Mouse (Mus musculus) stomach, embryonic 15.5 days (tissue): ENCODE measurements at regions not wholly inside any gene's neighbourhood (a gene's known extent, or its start where the extent isn't known, plus 50 kb on each side); places are given as distances from the start of the nearest gene placed in this dataset.
"Not testable (repeated sequence)": the region's sequence is repeated elsewhere in the genome, so short reads cannot be mapped to it uniquely, and the experiment has no call there.

Experiments
- ATAC-seq: fragments of 200-750 bp; cut with Nextera tagmentation; 2 replicates; pipeline ENCODE4 v1.8.0; 2017; ENCODE audit warnings: low read depth, moderate number of reproducible peaks, moderate TSS enrichment; ENCODE audit not compliant: insufficient read depth, low FRiP score
- H3K27ac ChIP-seq: fragments of 300-500 bp; sonication (generic); 2 replicates; pipeline ENCODE4 v1.5.1; 2015; ENCODE audit warnings: mild to moderate bottlenecking, inconsistent platforms
- H3K27me3 ChIP-seq: fragments of 300-500 bp; sonication (generic); replicated peaks from 2 replicates; pipeline ENCODE4 v1.6.1; 2015; ENCODE audit warnings: inconsistent platforms
- H3K36me3 ChIP-seq: fragments of 300-500 bp; sonication (generic); 2 replicates; pipeline ENCODE4 v1.6.1; 2015; ENCODE audit warnings: inconsistent platforms
- H3K4me1 ChIP-seq: fragments of 300-500 bp; sonication (generic); 2 replicates; pipeline ENCODE4 v1.6.1; 2015; ENCODE audit warnings: inconsistent platforms
- H3K4me2 ChIP-seq: fragments of 300-500 bp; sonication (generic); 2 replicates; pipeline ENCODE4 v1.6.1; 2015; ENCODE audit warnings: mild to moderate bottlenecking, inconsistent platforms
- H3K4me3 ChIP-seq: fragments of 300-500 bp; sonication (generic); replicated peaks from 2 replicates; pipeline ENCODE4 v1.5.1; 2015; ENCODE audit warnings: inconsistent platforms
- H3K9ac ChIP-seq: fragments of 300-500 bp; sonication (generic); 2 replicates; pipeline ENCODE4 v1.6.1; 2015; ENCODE audit warnings: inconsistent platforms
- H3K9me3 ChIP-seq: fragments of 300-500 bp; sonication (generic); 2 replicates; pipeline ENCODE4 v1.6.1; 2016; ENCODE audit warnings: inconsistent platforms
- WGBS: fragments of 180-500 bp; shearing (Covaris S2); methylation state at CpG from one replicate; pipeline ENCODE4 v1.1.7; 2015; 5-methylcytosine and 5-hydroxymethylcytosine counted together

GRCm38 (mm10) chr12:46636888-46637287 is 181.8 kb downstream of the Nova1 start:
- H3K4me1 ChIP-seq: no peaks in the 10 kb centered on the region
- H3K27ac ChIP-seq: no peak overlapping the region
- no peaks in the 10 kb centered on the region for H3K36me3 ChIP-seq
- ATAC-seq: no peak
- H3K9me3 ChIP-seq: no peaks in the 10 kb centered on the region
- no peak overlapping the region for H3K4me3 ChIP-seq
- no peak overlapping the region for H3K4me2 ChIP-seq
- H3K27me3 ChIP-seq: no peaks in the 10 kb centered on the region
- no peak overlapping the region for H3K9ac ChIP-seq

GRCm38 (mm10) chr12:46635125-46635772 is 183.5 kb downstream of the Nova1 start:
- no peaks in the 10 kb centered on the region for H3K36me3 ChIP-seq
- H3K4me2 ChIP-seq: no peak overlapping the region
- no peak overlapping the region for H3K4me3 ChIP-seq
- ATAC-seq: no peak
- H3K4me1 ChIP-seq: no peaks in the 10 kb centered on the region
- 21% methylated on average over 6 of the region's 6 CpGs for WGBS
- no peaks in the 10 kb centered on the region for H3K27me3 ChIP-seq
- no peak overlapping the region for H3K9ac ChIP-seq
- no peaks in the 10 kb centered on the region for H3K9me3 ChIP-seq
- H3K27ac ChIP-seq: no peak overlapping the region

- Histone ChIP-seq H3K27ac (no peak overlapping the region), H3K9ac (no peak overlapping the region), H3K9me3 (no peaks in the 10 kb centered on the region), H3K4me3 (no peak overlapping the region), H3K4me1 (no peaks in the 10 kb centered on the region), H3K27me3 (no peaks in the 10 kb centered on the region), H3K36me3 (no peaks in the 10 kb centered on the region), H3K4me2 (no peak overlapping the region)
- 29% methylated on average over 1 of the region's 1 CpGs for WGBS
- no peak for ATAC-seq
Measured at GRCm38 (mm10) chr12:46634771-46635124, 184.0 kb downstream of the Nova1 start.

- H3K9me3 ChIP-seq, H3K27ac ChIP-seq, H3K27me3 ChIP-seq, H3K4me1 ChIP-seq, H3K36me3 ChIP-seq, ATAC-seq, H3K4me3 ChIP-seq, H3K4me2 ChIP-seq, H3K9ac ChIP-seq: not testable (repeated sequence)
Measured at GRCm38 (mm10) chr12:46632384-46632783, 186.3 kb downstream of the Nova1 start.

- H3K27ac ChIP-seq: no peak overlapping the region
- no peak overlapping the region for H3K4me2 ChIP-seq
- no peak overlapping the region for H3K4me3 ChIP-seq
- H3K9ac ChIP-seq: no peak overlapping the region
- no peaks in the 10 kb centered on the region for H3K36me3 ChIP-seq
- H3K9me3 ChIP-seq: no peaks in the 10 kb centered on the region
- no peaks in the 10 kb centered on the region for H3K4me1 ChIP-seq
- WGBS: 81% methylated on average over 2 of the region's 2 CpGs
- ATAC-seq: no peak
- no peaks in the 10 kb centered on the region for H3K27me3 ChIP-seq
Measured at GRCm38 (mm10) chr12:46627320-46627719, 191.4 kb downstream of the Nova1 start.

GRCm38 (mm10) chr12:46611439-46611838 is 207.3 kb downstream of the Nova1 start:
- H3K4me2 ChIP-seq: no peak overlapping the region
- no peaks in the 10 kb centered on the region for H3K4me1 ChIP-seq
- 88% methylated on average over 2 of the region's 2 CpGs for WGBS
- no peak overlapping the region for H3K27ac ChIP-seq
- H3K36me3 ChIP-seq: no peaks in the 10 kb centered on the region
- no peaks in the 10 kb centered on the region for H3K27me3 ChIP-seq
- H3K4me3 ChIP-seq: no peak overlapping the region
- no peaks in the 10 kb centered on the region for H3K9me3 ChIP-seq
- no peak for ATAC-seq
- no peak overlapping the region for H3K9ac ChIP-seq

- no peaks in the 10 kb centered on the region for H3K27me3 ChIP-seq
- H3K36me3 ChIP-seq: no peaks in the 10 kb centered on the region
- no peak overlapping the region for H3K4me2 ChIP-seq
- no peaks in the 10 kb centered on the region for H3K4me1 ChIP-seq
- no peak overlapping the region for H3K27ac ChIP-seq
- H3K9ac ChIP-seq: no peak overlapping the region
- WGBS: 56% methylated on average over 12 of the region's 12 CpGs
- H3K4me3 ChIP-seq: no peak overlapping the region
- no peaks in the 10 kb centered on the region for H3K9me3 ChIP-seq
- no peak for ATAC-seq
Measured at GRCm38 (mm10) chr12:46609580-46610311, 209.0 kb downstream of the Nova1 start.

GRCm38 (mm10) chr12:46608290-46608910 is 210.3 kb downstream of the Nova1 start:
- WGBS: 80% methylated on average over 10 of the region's 10 CpGs
- no peak overlapping the region for H3K4me3 ChIP-seq
- H3K9ac ChIP-seq: no peak overlapping the region
- H3K27me3 ChIP-seq: no peaks in the 10 kb centered on the region
- ATAC-seq: no peak
- H3K36me3 ChIP-seq: no peaks in the 10 kb centered on the region
- H3K4me1 ChIP-seq: no peaks in the 10 kb centered on the region
- no peak overlapping the region for H3K27ac ChIP-seq
- no peaks in the 10 kb centered on the region for H3K9me3 ChIP-seq
- H3K4me2 ChIP-seq: no peak overlapping the region

GRCm38 (mm10) chr12:46597200-46597599 is 221.5 kb downstream of the Nova1 start:
- H3K36me3 ChIP-seq: no peaks in the 10 kb centered on the region
- H3K4me2 ChIP-seq: no peak overlapping the region
- no peak overlapping the region for H3K27ac ChIP-seq
- 24% methylated on average over 4 of the region's 4 CpGs for WGBS
- H3K9ac ChIP-seq: no peak overlapping the region
- H3K4me1 ChIP-seq: no peaks in the 10 kb centered on the region
- H3K4me3 ChIP-seq: no peak overlapping the region
- no peaks in the 10 kb centered on the region for H3K27me3 ChIP-seq
- H3K9me3 ChIP-seq: no peaks in the 10 kb centered on the region
- no peak for ATAC-seq

GRCm38 (mm10) chr12:46568665-46569064 is 250.1 kb downstream of the Nova1 start:
- H3K36me3 ChIP-seq: no peaks in the 10 kb centered on the region
- no peak overlapping the region for H3K4me3 ChIP-seq
- H3K4me1 ChIP-seq: no peaks in the 10 kb centered on the region
- WGBS: 73% methylated on average over 2 of the region's 2 CpGs
- no peak overlapping the region for H3K27ac ChIP-seq
- no peak for ATAC-seq
- no peaks in the 10 kb centered on the region for H3K27me3 ChIP-seq
- no peak overlapping the region for H3K9ac ChIP-seq
- H3K9me3 ChIP-seq: no peaks in the 10 kb centered on the region
- no peak overlapping the region for H3K4me2 ChIP-seq

GRCm38 (mm10) chr12:46566324-46566723 is 252.4 kb downstream of the Nova1 start:
- no peak overlapping the region for H3K9ac ChIP-seq
- no peaks in the 10 kb centered on the region for H3K4me1 ChIP-seq
- H3K4me3 ChIP-seq: no peak overlapping the region
- no peaks in the 10 kb centered on the region for H3K36me3 ChIP-seq
- no peaks in the 10 kb centered on the region for H3K27me3 ChIP-seq
- no peak overlapping the region for H3K27ac ChIP-seq
- no peak overlapping the region for H3K4me2 ChIP-seq
- no peak for ATAC-seq
- H3K9me3 ChIP-seq: no peaks in the 10 kb centered on the region
- 50% methylated on average over 2 of the region's 2 CpGs for WGBS

GRCm38 (mm10) chr12:46520942-46521341 is 297.8 kb downstream of the Nova1 start:
- Histone ChIP-seq H3K4me2 (no peak overlapping the region), H3K36me3 (no peaks in the 10 kb centered on the region), H3K4me3 (no peak overlapping the region), H3K4me1 (no peaks in the 10 kb centered on the region), H3K27ac (no peak overlapping the region), H3K9me3 (no peaks in the 10 kb centered on the region), H3K27me3 (no peaks in the 10 kb centered on the region), H3K9ac (no peak overlapping the region)
- 43% methylated on average over 3 of the region's 3 CpGs for WGBS
- no peak for ATAC-seq
